Mouse (Mus musculus): ENCODE results near the gene Traf3ip1.
A peak's percentile ranks its signal among the peaks of the same experiment; 100 is the strongest.

Gene Traf3ip1

GRCm38 (mm10) chr1:91494457-91495140 is at the start of gene Traf3ip1:
Traf3ip1 (plus strand) TSS chr1:91494647.
- peak; percentile 76 for DNase-seq (ENCODE audit: low read depth, low spot score)

DNA sequence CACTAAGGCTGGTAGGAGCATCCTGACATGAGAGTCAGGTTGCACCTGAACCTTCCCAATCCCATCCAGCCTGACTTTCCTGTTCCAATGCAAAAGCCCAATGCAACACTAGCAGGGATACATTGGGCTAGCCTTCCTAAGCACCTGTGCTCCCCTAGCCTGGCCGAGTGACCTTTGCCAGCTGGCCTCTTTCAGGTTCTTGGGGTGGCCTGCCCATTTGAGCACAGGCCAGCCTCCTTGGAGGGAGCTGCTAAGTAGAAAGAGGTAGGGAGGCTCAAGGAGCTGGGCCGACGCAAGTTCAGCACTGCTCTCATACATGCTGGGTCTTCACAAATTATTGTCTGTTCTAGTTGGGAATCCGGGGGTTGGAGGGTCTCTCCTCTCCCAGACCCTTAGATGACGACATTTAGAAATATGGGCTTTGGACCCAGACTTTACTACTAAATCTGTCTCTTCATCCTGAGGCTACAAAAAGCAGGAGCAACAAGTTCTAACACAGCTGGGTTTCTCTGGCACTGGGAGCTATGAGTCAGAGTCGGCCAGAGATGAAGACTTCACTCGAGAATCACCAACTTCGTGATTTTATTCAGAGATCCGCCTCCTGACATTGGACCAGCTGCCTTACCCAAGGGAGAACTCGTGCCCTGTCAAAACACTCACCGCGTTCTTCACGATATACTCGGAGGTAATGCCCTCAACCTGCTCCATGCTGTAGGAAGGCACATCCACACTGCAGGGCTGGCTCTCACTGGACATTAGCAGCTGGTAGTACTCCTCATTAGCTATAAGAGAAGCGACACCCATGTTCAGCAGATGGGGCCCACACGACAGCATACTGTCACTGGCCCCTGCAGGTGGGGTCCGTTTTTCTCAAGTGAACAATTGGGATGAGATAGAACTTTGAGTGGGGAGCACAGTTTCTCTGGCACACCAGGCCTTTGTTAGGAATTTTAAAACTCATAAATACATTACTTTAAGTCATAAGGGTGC is 49.3 kb upstream of the Traf3ip1 start:
- DNase-seq (ENCODE audit: low read depth, low spot score), result no peak

- DNase-seq (ENCODE audit: low read depth, low spot score), result no peak
Measured at GRCm38 (mm10) chr1:91446060-91446459, 48.4 kb upstream of the Traf3ip1 start.

GRCm38 (mm10) chr1:91446511-91446910 is 47.9 kb upstream of the Traf3ip1 start:
- no peak for DNase-seq (ENCODE audit: low read depth, low spot score)

DNA sequence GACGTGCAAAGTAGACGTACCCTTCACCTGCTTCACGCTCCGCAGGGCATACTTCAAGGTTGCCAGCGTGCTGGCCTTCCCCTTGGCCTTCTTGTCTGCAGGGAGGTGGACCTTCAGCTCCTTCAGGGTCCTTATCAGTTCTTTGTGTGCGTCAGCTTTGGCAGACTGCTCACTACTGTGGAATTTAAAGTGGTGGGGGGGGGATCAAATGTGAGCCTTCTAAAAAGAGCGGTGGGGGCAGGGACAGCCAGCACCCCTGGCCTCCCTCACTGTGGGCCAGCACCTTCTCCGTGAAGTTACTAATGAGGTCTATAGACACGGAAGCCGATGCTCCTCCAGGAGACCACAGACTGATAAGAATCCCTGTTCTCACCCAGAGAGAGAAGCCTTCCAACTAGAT is 45.8 kb upstream of the Traf3ip1 start:
- no peak for DNase-seq (ENCODE audit: low read depth, low spot score)

DNA sequence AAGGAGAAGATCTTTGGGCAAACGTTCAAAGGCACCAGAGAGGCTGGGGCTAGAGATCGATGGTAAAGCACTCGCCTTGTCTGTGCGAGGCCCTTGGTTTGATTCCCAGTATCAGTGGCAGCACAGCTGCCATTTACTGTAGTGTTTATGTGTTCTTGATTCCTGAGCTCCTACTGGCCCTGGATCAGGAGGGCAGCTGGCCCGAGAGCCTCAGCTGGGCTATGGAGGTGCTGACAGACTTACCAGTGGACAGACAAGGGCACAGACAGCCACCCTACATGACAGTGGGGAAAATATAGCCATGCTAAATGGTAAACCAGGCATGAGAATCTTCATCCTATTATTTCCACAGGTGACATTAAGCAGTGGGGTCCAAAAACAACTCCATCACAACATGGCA is 43.6 kb upstream of the Traf3ip1 start:
- no peak for DNase-seq (ENCODE audit: low read depth, low spot score)

- no peak for DNase-seq (ENCODE audit: low read depth, low spot score)
Measured at GRCm38 (mm10) chr1:91451547-91452084, 42.8 kb upstream of the Traf3ip1 start.

- no peak for DNase-seq (ENCODE audit: low read depth, low spot score)
Measured at GRCm38 (mm10) chr1:91453932-91454331, 40.5 kb upstream of the Traf3ip1 start.

DNA sequence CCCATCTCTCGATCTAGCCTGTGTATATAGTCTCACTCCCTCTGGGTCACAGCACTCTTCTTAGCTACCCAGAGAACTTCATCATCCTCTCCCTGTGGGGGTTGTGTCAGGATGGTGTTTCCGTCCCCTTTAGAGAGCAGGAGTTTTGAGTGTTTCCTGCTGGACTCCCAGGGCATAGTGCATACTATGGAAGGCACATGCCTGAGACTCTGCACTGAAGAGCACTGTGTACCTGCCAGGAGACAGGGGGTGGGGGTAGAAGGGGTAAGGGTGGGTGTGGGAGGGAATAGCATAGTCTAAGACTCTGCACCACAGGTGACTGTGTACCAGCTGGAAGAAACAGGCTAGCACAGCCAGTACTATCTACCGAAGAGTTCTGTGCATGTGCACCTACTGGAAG is 40.1 kb upstream of the Traf3ip1 start:
- no peak for DNase-seq (ENCODE audit: low read depth, low spot score)

DNA sequence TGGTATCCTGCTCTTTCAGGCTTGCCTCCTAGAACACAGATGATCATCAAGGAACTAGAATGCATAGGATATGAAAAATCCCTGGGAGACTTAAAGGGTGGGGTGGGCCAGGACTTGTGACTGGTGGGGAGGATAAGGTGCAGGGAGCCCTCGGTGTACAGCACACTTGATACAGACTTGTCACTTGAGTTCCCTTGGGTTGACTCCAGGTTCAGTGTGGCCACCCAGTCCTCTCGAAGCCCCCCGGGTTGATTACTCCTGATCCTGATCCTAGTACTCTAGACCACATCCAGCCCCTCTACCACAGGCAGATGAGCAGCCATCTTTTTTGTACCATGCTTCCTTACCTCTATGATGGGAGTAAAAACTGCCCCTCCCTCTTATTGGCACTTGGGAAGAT is 39.5 kb upstream of the Traf3ip1 start:
- no peak for DNase-seq (ENCODE audit: low read depth, low spot score)

DNA sequence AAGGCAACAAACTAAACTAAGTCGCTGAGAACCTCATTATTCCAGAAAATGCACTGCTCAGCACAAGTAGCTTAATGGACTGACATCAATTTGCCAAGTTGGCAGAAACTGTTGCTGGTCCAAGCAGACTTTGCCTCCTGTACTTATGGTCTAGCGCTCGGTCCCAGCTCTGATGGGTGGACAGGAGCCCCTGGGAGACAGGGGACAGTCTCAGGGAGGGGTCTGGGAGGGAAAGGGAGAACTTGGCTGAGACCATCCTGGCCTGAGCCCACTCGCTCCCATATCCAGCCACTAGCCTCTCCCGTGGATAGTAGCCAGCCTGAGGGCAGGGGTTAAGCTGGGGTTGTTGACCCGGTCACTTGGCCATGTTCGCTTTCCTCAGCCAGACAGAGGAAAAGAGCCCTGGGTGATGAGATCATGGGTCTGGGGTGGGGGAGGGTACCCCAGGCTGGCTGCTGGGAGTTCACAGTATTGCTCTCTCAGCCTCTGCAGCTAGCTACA is 38.7 kb upstream of the Traf3ip1 start:
- no peak for DNase-seq (ENCODE audit: low read depth, low spot score)

DNA sequence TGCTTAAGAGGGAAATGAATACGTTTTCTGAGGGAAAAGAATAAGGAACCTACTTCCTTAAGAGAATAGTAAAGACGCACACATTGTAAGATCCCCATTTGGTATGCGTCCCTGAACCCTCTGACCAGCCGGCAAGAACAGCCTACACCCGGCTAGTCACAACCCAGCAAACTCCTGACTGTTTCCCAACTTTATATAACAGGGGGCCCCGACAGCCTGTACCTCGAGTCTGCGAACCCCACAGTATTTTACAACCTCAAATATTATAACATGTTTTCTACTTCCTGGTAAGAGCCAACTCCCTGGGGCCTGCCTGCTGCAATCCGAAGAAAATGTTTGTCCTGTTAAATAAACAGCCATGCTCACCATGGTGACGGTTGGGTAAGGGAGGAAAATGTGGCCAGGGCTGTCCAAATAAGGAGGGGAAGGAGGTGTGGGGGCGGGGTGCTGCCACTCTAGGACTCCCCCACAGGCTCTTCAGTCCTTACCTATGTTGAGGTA is 38.1 kb upstream of the Traf3ip1 start:
- DNase-seq (ENCODE audit: low read depth, low spot score), result no peak

- no peak for DNase-seq (ENCODE audit: low read depth, low spot score)
Measured at GRCm38 (mm10) chr1:91457116-91457515, 37.3 kb upstream of the Traf3ip1 start.

DNA sequence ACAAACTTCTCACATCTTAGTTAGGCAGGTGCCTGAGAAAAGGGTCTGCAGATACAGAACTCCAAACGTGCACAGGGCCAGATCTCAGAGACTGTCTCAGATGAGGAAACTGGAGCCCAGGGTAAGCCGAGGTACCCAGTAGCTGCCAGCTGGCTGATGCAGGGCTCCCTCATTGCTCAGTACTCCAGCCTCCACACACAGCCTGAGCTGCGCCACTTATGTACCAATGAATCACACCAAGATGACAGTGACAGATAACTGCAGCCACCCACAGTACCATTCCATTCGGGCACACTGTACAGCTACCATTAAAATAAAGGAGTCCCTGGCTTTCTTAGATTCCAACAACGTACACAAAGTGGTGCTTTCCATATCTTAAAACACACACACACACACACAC is 36.7 kb upstream of the Traf3ip1 start:
- DNase-seq (ENCODE audit: low read depth, low spot score), result no peak

GRCm38 (mm10) chr1:91458223-91458861 is 36.1 kb upstream of the Traf3ip1 start:
- no peak for DNase-seq (ENCODE audit: low read depth, low spot score)

- DNase-seq (ENCODE audit: low read depth, low spot score), result peak; percentile 98
Measured at GRCm38 (mm10) chr1:91459059-91459809, 35.2 kb upstream of the Traf3ip1 start, which contains the start of gene Per2. Per2 (minus strand) TSS chr1:91459324.

- DNase-seq (ENCODE audit: low read depth, low spot score), result no peak
Measured at GRCm38 (mm10) chr1:91460069-91460468, 34.4 kb upstream of the Traf3ip1 start.

GRCm38 (mm10) chr1:91460564-91460963 is 33.9 kb upstream of the Traf3ip1 start:
- DNase-seq (ENCODE audit: low read depth, low spot score), result no peak

DNA sequence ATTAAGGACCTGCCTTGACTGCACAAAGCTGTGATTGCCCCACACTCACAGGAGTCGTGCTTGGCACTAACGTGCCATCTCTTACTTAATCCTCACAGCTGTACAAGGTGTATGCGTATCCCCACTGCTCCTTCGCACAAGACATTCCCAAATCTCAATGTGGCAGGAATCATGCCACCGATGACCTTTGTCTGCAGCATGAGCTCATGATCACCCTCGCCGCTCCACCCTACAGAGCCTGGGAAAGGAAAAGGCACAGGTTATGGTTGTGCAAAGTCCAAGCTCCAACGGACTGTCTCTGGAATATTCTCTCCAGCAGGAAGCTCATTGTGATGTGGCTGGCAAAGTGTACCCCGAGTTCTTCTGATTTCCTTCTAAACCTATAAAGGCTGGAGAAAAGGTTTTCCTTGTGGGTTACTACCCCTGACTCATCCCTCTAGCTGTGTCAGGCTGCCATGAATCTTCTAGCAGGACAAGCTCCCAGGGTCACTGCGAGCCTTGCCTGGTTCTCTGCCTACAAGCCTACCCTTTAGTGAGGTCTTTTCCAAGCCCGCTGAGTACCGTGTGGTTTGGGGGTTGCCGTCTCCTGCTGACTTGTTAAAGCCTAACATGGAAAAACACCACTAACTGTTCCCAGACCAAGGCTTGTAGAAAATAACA is 31.0 kb upstream of the Traf3ip1 start:
- no peak for DNase-seq (ENCODE audit: low read depth, low spot score)

GRCm38 (mm10) chr1:91464436-91464835 is 30.0 kb upstream of the Traf3ip1 start:
- no peak for DNase-seq (ENCODE audit: low read depth, low spot score)

Measured in brain, embryonic 18.5 days (tissue).